Mouse (Mus musculus): Measurements from ENCODE around the gene Zbtb34. TPM values are rescaled to one million over a fixed set of nuclear protein-coding genes. Genes with fewer than 3 reads are reported as not detected.

Zbtb34 gene
- total RNA-seq, 2 experiments from 2014 or later: 7.4 to 7.7 TPM

DNA sequence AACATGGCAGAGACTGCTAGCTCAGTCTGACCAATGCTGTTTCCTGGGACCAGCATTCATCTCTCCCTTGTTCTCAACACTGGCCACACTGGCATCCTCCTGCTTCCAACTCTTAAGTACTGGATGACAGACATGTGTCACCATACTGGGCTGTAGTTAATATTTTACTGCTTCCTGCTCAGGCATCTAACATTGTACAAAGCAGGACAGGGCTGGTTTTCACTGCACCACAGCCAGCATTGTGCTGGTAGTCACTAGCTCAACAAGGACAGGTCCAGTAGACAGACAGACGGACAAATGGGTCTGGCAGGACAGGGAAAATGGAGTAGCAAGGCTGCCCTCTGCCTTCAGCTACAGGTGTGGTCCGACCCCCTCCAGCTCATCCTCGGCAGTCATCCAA is 70.6 kb downstream of the Zbtb34 start:
- no peak for DNase-seq
- intact Hi-C loops (cut with DNase I): no loop called here

DNA sequence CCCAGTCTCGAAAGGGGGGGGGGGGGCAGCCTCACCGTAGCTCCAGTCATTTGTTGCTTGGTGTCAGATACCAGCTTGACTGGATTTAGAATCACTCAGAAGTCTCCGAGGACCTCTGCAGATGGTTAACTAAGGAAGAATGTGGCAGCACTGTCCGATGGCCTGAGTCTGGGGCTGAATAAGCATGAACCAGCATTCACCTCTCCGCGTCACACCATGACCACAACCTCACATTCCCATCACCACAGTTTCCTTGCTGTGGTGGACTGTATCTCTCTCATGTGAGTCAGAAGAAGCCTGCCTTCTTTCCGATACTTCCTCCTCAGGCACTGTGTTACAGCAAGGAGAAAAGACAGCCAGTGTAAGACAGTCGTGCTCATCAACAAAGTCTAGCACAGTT is 71.9 kb downstream of the Zbtb34 start:
- intact Hi-C loops (cut with DNase I): no loop called here

DNA sequence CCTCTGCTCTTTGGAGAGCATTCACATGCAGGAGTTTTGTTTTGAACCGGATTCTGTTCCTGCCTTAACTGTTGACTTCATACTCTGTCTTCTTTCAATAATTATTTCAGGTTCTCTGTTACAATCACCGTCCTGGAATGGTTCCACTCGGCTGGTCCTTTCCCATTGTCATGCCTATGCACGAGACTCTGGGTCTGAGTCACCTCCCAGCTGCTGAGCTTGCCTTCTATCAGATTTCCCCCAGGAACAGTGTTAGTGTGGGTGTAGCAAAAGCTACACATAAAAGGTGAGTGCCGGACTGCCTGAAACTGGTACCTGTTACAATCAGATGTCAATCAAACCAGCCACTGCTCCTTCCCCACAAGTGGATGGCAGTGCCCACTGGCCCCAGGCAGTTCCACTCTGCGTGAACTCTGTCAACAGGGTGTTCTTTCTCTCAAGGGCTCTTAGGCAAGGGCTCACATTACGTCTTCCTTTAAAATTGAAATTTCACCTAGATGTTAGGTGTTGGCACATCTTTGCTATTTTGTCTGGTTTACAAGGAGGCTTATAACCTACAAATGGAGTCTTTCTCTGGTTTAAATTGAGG is 73.8 kb downstream of the Zbtb34 start:
- DNase-seq: no peak
- intact Hi-C loops (cut with DNase I): no loop called here

More for the DNA sequence above, 71.9 kb downstream of the Zbtb34 start:
- no peak for DNase-seq

Small RNAs within 50 kb of the gene (microRNA-seq; reads per million reads assigned to microRNA genes)
- 0 reads per million in 2 experiments for gene Gm25998 (ENCODE audit: borderline number of aligned reads in 2 of 2)

Other genes starting within 250 kb of the Zbtb34 start
- gene Angptl2, start 215.3 kb downstream of the Zbtb34 start, total RNA-seq (2021): 10 to 100 TPM; 51.2 to 67.0 TPM
- 1 to 10 TPM; 4.8 to 5.6 TPM for gene Ralgps1, start 59.8 kb downstream of the Zbtb34 start, total RNA-seq (2021)
- gene Zbtb43, start 37.2 kb upstream of the Zbtb34 start, total RNA-seq (2021): 10 to 100 TPM; 17.5 to 20.6 TPM
- gene Lmx1b, start 209.2 kb upstream of the Zbtb34 start, total RNA-seq (2021): under 1 TPM; 0.05 to 0.08 TPM